Mouse (Mus musculus) urinary bladder, postnatal 10 days (tissue): ENCODE data around the gene Larp7.
A peak's percentile ranks its signal among the peaks of the same experiment; 100 is the strongest.

Experiments used
- DNase-seq: peaks from one replicate; pipeline ENCODE4 v3.0.0; 2022; ENCODE audit warnings: low spot score

The Larp7 gene

DNA sequence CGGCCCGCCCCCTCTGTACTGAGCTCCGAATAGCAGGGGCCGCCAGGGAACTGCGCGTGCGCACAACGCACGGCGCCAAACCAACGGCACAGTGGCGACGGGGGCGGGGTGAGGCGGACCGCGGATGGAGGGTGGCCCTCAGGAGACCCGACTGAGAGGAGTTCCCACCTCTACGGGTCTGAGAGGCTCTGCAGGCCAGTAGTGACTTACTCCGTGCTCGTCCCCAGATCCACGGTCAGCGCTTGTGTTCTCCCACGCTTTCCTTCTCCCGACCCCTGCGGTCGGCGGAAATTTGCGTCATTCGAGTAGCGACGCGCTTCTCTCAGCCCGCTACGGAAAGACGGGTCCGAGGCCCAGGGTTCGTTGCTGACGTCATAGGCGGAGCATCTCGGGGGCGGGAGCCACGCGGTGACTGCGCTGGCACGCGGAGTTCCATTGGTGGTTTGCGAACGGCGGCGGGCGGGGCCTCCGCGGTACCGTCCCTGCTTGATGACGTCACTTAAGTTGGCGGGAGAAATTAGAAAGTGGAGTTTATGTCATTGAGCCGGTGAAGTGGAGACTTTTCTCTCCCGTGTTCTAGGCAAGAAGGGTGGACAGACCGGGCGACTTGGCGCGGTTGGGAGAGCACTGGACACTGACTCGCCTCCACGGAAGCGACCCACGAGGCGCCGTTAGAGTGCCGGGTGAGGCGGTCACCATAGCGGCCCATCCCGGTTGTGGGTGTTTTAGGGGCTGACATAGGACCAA, at the start of gene Larp7, which contains the start of gene Zgrf1:
Larp7 (minus strand) TSS at position 377 of the 747 bp plus-strand sequence.
Zgrf1 (plus strand) TSS at position 517 of the 747 bp plus-strand sequence.
- peak; percentile 97 for DNase-seq

DNA sequence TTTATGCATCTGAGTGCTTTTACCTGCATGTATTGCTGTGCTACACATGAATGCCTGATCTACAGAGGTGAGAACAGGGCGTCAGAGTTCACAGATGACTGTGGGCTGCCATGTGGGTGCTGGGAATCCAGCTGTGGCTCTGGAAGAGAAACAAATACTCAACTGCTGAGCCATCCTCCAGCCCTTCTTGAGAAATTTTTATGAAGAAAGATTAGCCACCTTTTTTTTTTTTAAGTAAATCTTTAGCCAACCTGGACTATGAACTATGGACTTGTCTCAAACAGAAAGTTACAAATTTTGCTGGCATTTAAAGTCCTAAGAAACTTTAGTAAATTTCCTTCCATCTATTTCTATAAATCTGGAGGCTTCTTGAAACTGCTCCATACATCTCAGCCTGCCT, 44.0 kb upstream of the Larp7 start:
- DNase-seq, result no peak

DNA sequence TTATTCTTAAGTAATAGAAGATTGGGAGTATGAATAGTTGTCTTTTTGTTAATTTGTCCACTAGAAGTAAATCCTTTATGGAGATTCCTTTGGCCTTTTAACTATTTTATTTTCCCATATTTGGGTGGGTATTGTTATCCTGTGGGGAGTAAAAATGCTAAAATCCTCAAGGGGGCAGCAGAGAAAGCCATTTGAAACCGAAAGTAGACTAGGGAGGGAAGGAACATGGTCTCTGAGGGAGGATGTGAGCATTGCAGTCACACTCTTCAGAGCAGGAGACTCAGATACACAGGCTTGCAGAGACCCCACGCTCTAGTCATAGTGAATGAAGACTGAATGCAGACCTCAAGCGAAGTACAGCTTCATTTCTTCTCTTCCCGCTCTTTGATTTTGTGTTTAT, 19.4 kb upstream of the Larp7 start:
- DNase-seq, result no peak

DNA sequence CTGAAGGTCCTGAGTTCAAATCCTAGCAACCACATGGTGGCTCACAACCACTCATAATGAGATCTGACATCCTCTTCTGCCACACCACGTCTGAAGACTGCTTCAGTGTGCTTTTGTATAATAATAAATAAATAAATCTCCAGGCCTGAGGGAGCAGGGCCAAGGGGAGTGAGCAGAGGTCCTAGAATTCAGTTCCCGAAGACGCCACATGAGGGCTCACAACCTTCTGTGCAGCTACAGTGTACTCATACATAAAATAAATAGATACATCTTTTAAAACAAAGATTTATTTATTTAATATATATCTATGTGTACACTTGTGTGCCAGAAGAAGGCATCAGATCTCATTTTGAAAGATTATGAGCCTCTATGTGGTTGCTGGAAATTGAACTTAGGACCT, 12.0 kb upstream of the Larp7 start:
- no peak for DNase-seq

DNA sequence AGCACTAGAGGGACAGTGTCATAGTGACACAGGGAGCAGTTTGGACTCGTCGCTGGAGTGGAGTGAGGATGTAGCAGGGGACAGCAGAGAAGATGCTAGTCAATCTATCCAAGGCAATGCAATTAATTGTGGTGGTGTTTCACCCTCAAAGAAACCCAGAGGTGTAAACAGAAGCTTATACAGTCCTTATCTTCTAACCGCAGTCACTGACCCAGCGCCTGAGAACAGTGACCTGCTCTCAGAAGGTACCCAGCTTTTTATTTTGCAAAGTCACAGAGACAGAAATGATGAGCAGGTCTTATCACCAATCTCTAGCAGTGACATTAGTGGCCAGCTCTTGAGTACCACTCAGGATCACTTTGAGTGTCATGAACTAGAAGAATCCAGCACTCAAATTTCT, 9.8 kb upstream of the Larp7 start:
- DNase-seq, result no peak

DNA sequence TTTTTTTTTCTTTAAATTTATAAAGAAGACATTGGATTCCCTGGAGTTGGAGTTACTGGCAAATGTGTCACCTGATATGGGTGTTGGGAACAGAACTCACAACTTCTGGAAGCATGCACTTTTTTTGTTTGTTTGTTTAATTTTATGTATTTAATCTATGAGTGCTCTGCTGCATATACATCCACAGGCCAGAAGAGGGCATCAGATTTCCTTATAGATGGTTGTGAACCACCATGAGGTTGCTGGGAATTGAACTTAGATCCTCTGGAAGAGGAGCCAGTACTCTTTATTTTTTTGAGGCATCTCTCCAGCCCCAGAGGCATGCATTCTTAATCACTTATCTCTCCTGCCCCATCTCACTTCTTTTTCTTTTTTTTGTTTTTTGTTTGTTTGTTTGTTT, 5.1 kb upstream of the Larp7 start:
- DNase-seq, result no peak

DNA sequence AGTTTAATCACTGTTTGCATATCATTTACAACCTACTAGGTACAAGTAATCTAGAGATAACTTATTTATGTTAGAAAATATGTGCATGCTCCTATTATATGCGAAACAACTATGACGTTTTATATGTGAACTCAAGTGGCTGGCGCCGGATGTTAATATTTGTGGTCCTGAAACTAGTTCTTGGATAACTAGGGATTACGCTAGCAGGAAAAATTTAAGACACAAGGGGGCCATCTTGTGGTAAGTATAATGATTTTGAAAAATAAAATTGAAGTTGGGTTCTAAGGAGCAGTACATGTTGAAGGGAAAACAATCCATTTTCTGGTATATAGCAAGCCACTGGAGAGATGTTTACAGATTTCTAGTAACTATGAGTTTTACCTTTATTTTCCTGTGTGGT, 1.6 kb upstream of the Larp7 start:
- DNase-seq, result no peak

DNA sequence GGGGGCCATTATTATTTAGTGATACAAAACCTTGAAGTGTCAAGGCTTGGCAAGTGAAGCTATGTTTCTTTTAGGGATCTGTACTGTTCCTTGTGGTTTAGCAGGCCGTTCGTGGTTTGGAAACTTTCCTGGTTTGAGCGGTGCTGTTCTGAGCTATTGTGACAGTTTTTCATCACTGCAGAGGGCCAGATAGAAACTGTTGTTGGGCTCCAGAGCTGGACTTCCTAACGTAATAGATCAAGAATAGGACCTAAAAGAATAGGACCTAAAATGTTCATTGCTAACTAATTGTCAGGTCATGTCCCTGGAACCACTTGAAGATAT, 533 bp upstream of the Larp7 start:
- no peak for DNase-seq

DNA sequence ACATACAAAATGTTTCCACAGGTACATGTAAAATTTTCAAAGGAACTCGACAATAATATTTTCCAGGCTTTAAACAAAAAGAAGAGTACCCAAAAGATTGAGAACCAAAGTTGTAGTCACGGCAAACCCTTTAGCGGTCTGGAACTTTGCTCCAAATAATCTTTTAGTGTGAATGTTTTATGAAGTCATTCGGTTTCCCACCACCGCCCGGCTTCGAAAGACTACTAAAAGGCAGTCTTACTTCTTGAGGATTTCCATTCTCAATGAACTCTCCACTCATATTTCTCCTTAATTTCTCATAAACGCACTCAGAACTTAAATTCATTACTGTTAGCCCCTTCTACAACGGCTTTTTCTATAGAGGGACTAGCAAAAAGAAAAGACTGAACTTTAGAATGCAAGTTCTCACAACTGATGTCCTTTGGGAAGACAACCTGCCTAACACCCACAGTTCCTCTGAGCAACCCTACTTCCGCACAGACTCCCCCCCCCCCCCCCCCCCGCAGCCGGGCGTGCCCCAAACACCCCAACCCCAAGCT, 646 bp downstream of the Larp7 start:
- DNase-seq, result no peak

DNA sequence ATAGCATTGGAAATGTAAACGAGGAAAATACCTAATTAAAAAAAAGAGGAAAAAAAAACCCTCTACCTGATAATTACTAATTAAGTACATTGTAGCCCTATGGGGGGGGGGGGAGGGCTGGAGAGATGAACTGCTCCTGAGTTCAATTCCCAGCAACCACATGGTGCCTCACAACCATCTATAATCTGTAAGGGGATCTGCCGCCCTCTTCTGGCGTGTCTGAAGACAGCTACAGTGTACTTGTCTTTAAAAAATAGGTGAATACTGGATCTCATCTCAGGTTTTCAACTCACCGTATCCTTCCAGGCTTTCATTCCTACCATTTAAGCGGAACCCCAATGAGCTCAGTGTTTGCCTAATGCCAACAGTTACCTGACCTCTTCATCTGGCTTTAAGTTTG, 5.3 kb downstream of the Larp7 start:
- no peak for DNase-seq

DNA sequence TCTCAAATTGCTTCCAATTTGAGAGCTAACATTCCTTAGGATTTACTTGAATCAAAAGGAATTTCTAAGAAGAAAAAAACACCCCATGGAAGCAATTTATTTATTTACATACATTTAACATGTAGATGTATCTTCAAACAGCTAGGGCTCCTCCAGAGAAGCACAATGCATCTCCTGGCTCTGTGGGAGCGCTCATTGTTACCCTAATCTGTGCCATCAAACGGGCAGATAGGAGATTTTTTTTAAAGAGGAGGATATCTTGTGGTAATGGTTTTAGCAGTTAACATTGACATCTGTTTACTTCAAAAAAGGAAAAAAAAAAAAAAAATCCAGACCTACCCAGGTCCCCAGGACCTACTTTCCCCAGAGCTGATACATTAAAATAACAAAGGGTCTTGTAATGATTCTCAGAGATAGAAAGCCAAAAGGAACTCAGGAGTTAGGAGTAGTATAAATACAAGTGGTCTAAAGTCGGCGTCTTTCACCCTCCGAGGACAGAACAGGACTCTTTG, 8.5 kb downstream of the Larp7 start:
- no peak for DNase-seq

DNA sequence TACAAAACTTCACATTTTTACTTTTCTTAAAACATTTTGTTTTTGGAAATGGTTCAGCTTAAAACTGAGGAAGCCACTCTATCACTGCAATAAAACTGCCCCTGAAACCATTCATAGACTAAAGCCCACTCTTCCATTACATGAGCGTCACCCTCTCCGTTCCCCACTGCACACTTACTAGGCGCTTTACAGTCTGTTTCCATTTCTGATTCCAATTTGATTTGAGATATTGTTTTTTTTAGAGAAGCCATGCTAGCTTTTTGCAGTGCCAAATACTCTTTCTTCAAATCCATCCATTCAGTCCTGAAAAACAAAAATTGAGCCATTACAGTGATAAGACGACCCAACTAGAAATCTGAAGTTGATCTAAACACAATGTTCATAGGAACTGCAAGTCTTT, 9.2 kb downstream of the Larp7 start:
- DNase-seq, result no peak

DNA sequence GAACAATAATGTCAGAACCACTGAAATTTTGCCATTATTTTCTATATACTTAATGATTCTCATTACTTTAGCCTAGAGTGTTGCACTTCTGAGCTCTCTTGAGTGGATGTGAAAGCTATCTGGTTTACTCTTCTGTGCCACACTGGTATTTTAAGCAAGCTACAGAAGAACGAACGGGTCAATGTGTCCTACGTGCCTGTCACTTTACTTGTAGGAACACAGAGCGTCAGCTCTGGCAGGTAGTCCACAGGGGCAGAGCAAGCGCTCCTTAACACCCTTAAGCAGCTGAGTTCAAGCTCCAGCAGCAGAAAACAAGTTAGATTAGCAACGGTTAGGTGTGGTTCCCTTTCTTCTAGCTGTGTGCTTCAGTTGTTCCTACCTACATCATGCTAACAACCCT, 14.0 kb downstream of the Larp7 start:
- no peak for DNase-seq

DNA sequence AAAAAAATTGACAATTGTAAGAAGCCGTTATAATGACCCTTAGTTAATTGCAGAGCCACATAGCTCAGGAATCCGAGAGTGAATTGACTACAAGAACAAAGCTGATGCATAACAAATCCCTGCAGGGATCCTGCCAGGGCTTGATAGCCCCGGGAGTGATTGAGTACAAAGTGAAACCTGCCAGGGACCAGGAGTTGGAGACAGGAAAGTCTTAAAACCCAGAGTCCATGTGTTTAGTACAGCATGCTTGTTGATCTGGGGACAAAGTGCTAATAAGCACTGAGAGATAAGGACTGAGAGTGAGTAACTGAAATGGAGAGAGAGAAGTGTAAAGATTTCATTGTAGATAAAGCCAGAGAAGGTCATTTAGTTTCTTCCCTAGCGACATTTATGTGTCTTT, 22.9 kb downstream of the Larp7 start:
- DNase-seq, result no peak

DNA sequence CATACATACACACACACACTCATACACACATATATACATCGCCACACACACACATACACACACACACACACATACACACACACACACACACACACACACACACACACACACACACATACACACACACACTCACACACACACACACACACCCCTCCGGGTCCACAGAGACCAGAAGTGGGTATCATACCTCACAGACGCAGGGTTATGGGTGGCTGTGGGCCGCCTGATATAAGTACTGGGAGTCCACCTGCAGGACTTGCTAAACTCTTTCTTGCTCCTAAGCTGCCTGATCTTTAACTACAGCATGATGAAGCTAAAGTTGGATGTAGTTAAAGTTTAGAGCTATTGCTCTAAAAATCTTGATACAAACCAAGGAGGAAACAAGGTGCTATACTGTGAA, 23.3 kb downstream of the Larp7 start:
- DNase-seq, result no peak

DNA sequence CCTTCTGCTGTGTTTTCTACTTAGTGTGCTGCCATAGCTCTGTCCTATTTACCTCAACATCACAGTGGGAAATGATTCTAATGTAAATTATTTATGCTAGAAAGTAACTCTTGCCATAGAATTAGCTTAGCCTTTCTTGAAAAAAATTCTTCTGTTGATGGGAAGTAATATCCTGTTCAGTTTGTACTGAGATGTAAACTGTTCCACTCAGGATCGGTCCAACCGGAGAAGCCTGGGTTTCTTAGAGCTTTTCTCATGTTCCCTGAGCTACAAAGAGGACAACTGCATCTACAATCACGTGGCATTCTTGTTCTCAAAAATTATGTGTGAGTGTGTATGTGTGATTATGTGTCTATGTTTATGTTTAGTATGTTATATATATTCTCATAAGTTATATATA, 23.9 kb downstream of the Larp7 start:
- DNase-seq, result no peak

DNA sequence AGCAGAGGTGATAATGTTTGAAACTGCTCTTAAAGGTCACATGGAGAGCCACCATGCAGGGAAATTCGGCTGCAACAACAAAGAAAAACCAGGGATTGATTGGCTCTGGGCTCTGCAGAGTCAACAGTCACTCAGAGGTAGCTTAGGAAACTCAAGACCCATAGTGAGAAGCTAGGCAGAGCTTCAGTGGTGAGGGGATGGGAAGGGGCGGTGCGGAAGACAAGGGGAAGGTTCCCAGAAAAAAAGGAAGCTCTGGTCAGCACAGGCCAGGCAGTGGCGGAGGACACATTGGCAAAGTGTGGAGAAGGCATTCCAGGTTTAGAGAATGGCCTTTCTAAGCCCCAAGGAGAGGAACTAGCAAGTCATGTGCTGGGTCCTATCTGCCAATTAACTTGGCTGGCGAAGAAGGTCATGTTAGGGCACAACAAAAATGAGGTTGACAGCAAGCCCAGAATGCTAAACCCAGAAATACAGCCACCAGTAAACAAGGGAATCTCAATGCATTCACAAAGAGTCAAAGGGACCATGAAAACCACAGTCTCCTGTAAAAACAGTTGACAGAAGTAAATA, 25.6 kb downstream of the Larp7 start:
- DNase-seq, result no peak

DNA sequence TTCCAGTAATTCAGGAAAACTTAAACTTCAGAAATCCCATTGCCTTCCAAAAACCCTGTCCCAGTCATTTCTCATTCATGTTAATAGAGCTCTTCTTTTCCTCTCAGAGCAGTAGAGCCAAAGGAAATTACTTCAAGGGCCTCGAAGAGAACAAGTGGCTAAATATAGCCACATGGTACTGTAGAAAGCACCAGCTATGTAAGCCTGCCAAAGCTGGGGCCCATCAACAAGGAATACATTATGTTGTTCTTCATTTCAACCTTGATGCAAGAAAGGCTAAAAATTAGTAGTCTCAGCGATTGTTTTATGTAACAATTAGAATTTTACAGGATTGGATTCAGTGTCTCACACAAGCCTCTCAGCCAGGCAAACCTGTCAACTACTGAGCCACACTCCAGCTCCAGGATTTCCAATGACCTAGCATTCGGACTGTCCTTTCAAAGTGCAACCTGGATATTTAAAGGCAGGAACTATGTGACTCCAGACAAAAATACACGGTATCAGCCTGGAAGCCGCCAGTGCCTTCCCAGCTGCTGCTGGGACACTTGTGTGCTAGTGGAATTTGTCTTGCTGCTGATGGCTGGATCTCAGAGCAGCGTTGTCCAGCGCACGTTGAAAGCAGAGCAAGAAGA, 27.8 kb downstream of the Larp7 start:
- DNase-seq, result no peak

DNA sequence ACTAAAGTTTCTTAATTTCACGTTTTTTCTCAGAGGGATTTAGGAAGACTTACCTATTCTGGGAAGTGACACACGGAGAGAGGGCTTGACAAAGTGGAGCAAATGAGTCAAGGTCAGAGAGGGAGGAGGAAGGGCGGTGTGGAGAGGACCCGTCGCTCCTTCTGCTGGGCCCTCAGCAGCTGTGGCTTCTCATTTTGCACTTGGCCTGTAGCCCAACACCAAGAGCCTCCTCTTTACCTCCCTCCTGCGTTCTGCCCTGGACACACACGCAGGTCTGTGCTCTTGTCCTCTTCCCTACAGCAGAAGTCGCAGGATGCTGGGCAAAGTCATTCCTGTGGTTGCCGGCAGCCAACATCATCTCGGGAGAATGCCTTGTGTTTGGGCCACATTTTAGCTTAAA, 32.0 kb downstream of the Larp7 start:
- no peak for DNase-seq

DNA sequence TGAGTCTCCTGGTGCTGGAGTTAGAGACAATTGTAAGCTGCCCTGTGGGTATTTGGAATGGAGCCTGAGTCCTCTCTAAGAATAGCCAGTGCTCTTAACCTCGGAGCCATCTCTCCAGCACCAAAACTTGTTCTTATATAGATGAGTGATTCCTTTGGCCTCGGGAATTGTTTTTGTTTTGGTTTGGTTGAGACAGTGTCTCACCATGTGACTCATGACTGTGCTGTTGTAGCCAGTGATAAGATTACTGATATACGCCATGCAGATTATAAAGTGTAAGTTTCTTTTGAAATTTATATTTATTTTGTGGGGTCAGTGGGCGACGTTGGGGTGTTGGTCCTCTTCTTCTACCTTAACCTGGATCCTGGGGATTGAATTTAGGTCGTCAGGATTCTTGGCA, 32.8 kb downstream of the Larp7 start:
- no peak for DNase-seq

DNA sequence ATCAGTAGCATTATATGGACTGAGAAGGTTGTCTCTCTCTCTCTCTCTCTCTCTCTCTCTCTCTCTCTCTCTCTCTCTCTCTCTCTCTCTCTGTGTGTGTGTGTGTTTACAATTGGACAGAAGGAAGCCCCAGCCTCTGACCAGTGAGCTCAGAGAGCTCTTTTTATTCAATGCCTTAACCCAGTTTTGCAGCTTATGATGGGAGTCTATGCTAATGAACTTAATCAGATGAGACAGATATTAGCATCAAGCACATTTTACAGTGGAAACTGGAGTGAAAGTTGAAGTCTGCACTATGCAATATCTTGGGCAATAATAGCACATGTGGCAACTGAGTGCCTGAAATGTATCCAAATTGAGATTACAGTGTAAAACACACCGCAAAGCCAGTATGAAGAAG, 37.9 kb downstream of the Larp7 start:
- no peak for DNase-seq

DNA sequence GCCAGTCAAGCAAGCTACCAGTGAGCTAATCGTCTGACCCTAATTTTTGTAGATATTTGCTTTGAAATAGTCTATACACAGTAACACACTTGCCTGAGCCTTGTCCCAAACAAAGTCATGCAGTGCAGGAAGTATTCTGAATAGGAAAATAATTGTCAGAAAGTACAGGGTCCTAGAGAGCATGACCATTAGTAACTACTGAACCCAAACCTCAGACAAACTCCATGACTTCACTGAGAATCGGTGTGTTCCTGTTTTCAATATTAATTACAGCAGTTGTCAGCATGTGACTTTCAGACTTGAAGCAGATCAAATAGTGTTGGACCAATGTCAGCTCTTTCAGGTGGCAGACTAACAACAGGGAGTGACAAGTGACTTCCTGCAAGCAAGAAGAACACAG, 39.5 kb downstream of the Larp7 start:
- DNase-seq, result no peak

DNA sequence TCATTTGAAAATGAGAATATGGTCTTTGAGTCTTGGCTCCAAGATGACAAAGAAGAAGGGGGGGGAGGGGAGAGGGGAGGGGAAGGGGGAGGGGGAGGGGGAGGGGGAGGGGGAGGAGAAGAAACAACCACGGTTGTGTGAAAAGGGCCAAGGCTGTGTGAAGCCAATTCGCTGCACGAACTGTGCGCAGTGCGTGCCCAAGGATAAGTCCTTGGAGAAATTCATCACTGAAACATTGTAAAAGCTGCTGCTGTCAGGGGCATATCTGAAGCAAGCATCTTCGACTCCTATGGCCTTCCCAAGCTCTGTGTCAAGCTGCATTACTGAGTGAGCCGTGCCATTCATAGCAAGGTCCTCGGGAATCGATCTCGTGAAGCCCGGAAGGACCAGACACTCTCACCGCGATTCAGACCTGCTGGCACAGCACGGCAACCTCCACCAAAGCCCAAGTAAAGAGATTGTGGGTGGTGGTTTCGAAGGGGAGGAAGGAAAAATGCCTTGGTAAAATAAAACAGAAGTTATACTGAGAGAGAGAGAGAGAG, 40.3 kb downstream of the Larp7 start:
- DNase-seq, result no peak
